Mouse (Mus musculus) heart, embryonic 14.5 days (tissue): ENCODE measurements at regions not wholly inside any gene's neighbourhood (a gene's known extent, or its start where the extent isn't known, plus 50 kb on each side); places are given as distances from the start of the nearest gene placed in this dataset.

Experiments used
- ATAC-seq: fragments of 200-750 bp; cut with Nextera tagmentation; 2 replicates; pipeline ENCODE4 v1.8.0; 2017; ENCODE audit warnings: low read depth, moderate TSS enrichment; ENCODE audit not compliant: insufficient number of reproducible peaks, insufficient read depth, low FRiP score
- H3K27ac ChIP-seq, 2 experiments: fragments of 200-500 bp in 1 of 2; fragments of 300-500 bp in 1 of 2; sonication (generic) in 1 of 2; replicated peaks in 1 of 2; 2 replicates each; pipeline ENCODE4 v1.5.1; 2012 to 2014; ENCODE audit warnings: low read depth in 2 of 2, low read length in 2 of 2, control low read depth in 1 of 2, mild to moderate bottlenecking in 1 of 2, mixed read lengths in 1 of 2; ENCODE audit not compliant: control insufficient read depth in 1 of 2, insufficient read depth in 1 of 2
- H3K27me3 ChIP-seq: fragments of 300-500 bp; sonication (generic); 2 replicates; pipeline ENCODE4 v1.6.1; 2014; ENCODE audit warnings: mild to moderate bottlenecking, low read length, control low read depth; ENCODE audit not compliant: control insufficient read depth, insufficient read depth
- H3K36me3 ChIP-seq: fragments of 300-500 bp; sonication (generic); 2 replicates; pipeline ENCODE4 v1.6.1; 2014; ENCODE audit warnings: mild to moderate bottlenecking, control low read depth, low read length, mixed read lengths; ENCODE audit not compliant: control insufficient read depth, insufficient read depth
- H3K4me1 ChIP-seq, 2 experiments: fragments of 200-500 bp in 1 of 2; fragments of 300-500 bp in 1 of 2; sonication (generic) in 1 of 2; 2 replicates each; pipeline ENCODE4 v1.6.1; 2012 to 2014; ENCODE audit warnings: low read length in 2 of 2, control low read depth in 1 of 2, mixed read lengths in 1 of 2; ENCODE audit not compliant: control insufficient read depth in 2 of 2, insufficient read depth in 2 of 2
- H3K4me2 ChIP-seq: fragments of 300-500 bp; sonication (generic); 2 replicates; pipeline ENCODE4 v1.6.1; 2014; ENCODE audit warnings: mild to moderate bottlenecking, low read length
- H3K4me3 ChIP-seq, 2 experiments: fragments of 200-500 bp in 1 of 2; fragments of 300-500 bp in 1 of 2; sonication (generic) in 1 of 2; 2 replicates each; pipeline ENCODE4 v1.5.1; 2012 to 2014; ENCODE audit warnings: low read length in 2 of 2, mild to moderate bottlenecking in 2 of 2, control low read depth in 1 of 2, low read depth in 1 of 2, moderate library complexity in 1 of 2; ENCODE audit not compliant: control insufficient read depth in 1 of 2, insufficient read depth in 1 of 2
- H3K9ac ChIP-seq: fragments of 300-500 bp; sonication (generic); 2 replicates; pipeline ENCODE4 v1.6.1; 2014; ENCODE audit warnings: mild to moderate bottlenecking, low read length
- H3K9me3 ChIP-seq: fragments of 300-500 bp; sonication (generic); 2 replicates; pipeline ENCODE4 v1.6.1; 2016; ENCODE audit warnings: low read length, control low read depth; ENCODE audit not compliant: control insufficient read depth
- WGBS: fragments of 180-500 bp; shearing (Covaris S2); extraction: QIAGEN DNeasy Blood & Tissue Kit; methylation state at CpG from one replicate; pipeline ENCODE4 v1.1.7; 2014; 5-methylcytosine and 5-hydroxymethylcytosine counted together

DNA sequence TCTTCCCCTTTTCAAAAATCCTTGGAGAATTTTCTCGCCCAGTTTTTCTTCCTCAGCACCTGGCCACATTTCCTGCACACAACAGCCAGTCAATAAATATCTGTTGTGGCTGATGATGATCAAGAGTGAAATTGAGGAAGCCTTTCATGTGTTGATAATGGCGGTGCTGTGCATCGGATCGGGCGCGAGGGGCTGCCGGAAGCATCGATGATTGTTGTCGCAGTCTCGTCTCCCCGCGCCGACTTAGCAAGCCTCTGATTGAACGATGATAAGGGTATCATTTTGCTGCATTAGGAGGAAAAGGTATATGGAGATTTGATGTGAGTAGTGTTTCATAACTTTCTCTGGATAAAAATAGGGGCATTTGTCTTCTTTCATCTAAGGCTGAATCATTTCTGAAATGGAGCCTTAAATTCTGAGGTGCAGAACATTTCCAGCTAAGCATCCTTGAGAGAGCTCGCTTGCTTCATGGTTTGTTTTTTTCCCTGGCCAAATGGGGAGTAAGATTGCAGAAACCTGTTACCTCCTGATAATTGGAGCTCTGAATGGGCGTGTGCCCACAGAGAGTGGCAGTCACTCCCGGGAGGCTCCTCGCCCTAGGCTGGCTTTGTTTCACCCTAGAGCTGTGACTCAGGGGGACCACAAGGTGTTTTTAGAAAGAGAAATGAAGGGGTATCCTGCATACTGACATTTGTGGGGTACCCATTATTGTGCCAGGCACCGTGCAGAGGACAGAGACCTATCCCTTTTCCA lies 94.8 kb upstream of the Podxl start:
- no peaks in the 10 kb centered on the region for H3K9me3 ChIP-seq
- H3K4me2 ChIP-seq = no peak overlapping the region
- no peaks in the 10 kb centered on the region for H3K4me1 ChIP-seq
- H3K36me3 ChIP-seq = no peaks in the 10 kb centered on the region
- H3K27ac ChIP-seq = no peak overlapping the region
- H3K4me3 ChIP-seq = no peak overlapping the region
- no peaks in the 10 kb centered on the region; the same call in 1 of the 2 replicates for H3K27me3 ChIP-seq
- H3K9ac ChIP-seq = no peak overlapping the region
- ATAC-seq = no peak
- 77% methylated on average over 19 of the region's 19 CpGs for WGBS

DNA sequence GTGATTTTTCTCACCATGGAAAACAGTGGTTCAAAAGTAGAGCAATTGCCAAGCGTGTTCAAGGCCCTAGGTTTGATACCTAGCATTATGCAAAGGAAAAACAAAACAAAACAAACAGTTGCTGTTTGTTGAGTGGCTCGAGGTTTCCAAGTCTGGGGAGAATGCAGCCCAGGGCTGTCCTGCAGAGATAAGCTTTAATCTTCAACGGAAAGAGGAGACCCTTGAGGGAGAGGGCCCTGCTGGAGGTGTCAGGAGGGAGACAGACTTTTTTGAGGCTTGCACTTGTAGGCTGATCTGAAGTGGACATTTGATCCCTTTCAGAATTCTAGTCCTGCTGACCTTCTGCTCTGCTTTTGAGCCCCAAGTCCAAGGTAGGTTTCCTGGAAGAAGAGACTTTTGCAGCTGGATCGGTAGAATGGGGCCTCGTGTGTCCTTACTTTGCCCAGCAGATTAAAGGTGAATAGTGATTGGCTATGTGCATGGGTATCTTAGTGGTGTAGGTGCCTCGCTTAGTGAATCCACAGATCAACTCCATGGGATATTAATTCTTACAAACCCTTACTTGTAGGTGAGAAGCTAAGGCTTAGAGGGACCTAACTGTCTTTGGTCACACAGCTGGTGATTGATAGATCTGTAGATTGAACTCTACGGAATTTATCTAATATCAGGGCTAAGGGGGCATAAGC lies 87.2 kb upstream of the Podxl start:
- H3K27me3 ChIP-seq = no peaks in the 10 kb centered on the region
- H3K4me3 ChIP-seq = no peak overlapping the region
- no peaks in the 10 kb centered on the region for H3K9me3 ChIP-seq
- no peak for ATAC-seq
- H3K27ac ChIP-seq = no peak overlapping the region
- no peaks in the 10 kb centered on the region for H3K36me3 ChIP-seq
- no peaks in the 10 kb centered on the region for H3K4me1 ChIP-seq
- no peak overlapping the region for H3K9ac ChIP-seq
- WGBS = 45% methylated on average over 7 of the region's 7 CpGs
- H3K4me2 ChIP-seq = no peak overlapping the region

DNA sequence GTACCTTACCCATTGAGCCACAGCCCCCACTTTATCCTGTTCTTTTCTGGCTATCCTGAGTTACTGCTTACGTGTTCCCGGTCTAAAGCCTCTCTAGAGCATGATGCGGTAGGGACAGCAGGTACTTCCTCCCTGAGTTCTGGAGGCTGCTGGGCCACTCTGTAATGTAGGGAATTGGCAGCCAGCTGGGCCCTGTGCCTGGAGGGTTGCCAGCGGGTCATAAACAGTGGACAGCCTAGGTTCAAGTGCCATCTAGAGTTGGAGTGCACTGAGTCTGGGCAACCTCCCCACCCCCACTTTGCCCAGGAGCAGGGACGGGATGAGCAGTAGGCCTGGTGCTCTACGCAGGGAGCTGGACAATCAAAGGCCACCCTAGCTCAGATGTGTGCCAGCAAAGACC lies 81.5 kb upstream of the Podxl start:
- H3K9me3 ChIP-seq = no peaks in the 10 kb centered on the region; the same call in 1 of the 2 replicates
- ATAC-seq = no peak
- no peaks in the 10 kb centered on the region for H3K27me3 ChIP-seq
- H3K27ac ChIP-seq = no peak overlapping the region
- no peak overlapping the region for H3K9ac ChIP-seq
- no peaks in the 10 kb centered on the region for H3K36me3 ChIP-seq
- H3K4me2 ChIP-seq = no peak overlapping the region
- no peak overlapping the region for H3K4me3 ChIP-seq
- WGBS = 87% methylated on average over 6 of the region's 6 CpGs
- peaks cover 11 to 12% of the 10 kb centered on the region in 2 experiments for H3K4me1 ChIP-seq

DNA sequence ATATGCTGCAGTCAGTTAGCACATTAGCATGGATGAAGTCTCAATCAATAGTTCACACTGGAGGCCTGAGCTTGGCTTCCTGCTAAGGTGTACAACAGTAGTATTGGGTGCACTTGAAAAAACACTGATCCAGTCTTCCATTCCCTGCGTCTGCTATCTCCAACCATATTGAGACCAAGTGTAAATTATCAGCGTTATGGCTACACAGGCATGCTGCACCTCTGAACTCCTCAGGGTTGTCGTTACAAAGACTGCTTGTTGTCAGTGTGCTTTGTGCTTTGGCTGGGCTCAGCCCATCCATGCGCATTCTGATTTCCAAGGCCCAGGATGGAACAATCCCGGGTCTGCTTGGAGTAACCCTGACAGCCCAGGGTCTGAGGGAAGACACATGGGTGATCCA lies 80.7 kb upstream of the Podxl start:
- Histone ChIP-seq H3K4me3 (no peak overlapping the region), H3K4me2 (no peak overlapping the region), H3K27ac (no peak overlapping the region), H3K36me3 (no peaks in the 10 kb centered on the region), H3K9ac (no peak overlapping the region), H3K4me1 (peaks cover 11 to 12% of the 10 kb centered on the region in 2 experiments), H3K27me3 (no peaks in the 10 kb centered on the region), H3K9me3 (no peaks in the 10 kb centered on the region; the same call in 1 of the 2 replicates)
- ATAC-seq = no peak
- WGBS = 60% methylated on average over 5 of the region's 5 CpGs

DNA sequence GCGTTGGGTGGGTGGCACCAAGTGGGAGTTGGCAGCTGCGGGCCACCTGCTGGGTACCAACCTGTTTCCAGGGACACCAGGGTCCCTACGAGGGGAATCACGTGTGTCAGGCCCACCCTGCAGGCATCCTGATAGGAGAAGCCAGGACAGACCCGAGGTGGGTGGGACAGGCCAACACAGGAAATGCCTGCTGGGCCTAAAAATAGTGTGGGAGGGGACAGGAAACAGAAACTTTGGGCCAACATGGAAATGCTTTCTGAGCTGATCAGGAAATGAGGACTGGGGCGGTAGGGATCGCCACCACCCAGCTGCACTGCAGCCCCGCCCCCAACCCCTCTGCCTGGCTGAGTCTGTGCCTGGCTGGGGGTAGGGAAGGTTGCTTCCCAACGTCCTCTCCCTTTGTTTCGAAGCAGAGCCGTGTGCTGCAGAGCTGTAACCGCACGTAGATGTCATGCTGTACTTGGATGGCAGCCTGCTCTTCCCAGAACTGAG lies 78.7 kb upstream of the Podxl start:
- WGBS = 18% methylated on average over 13 of the region's 13 CpGs
- Histone ChIP-seq H3K36me3 (no peaks in the 10 kb centered on the region), H3K4me2 (peak overlapping the region; percentile 42), H3K9ac (peak overlapping the region; percentile 43; the same call in 1 of the 2 replicates), H3K9me3 (no peaks in the 10 kb centered on the region; the same call in 1 of the 2 replicates), H3K4me3 (peak overlapping the region in 1 of 2 experiments; percentile 18; a peak in 1 of 4 replicates), H3K4me1 (peaks cover 24 to 26% of the 10 kb centered on the region in 2 experiments), H3K27ac (peak overlapping the region; percentile 57 to 71), H3K27me3 (no peaks in the 10 kb centered on the region)
- peak; percentile 72 for ATAC-seq

DNA sequence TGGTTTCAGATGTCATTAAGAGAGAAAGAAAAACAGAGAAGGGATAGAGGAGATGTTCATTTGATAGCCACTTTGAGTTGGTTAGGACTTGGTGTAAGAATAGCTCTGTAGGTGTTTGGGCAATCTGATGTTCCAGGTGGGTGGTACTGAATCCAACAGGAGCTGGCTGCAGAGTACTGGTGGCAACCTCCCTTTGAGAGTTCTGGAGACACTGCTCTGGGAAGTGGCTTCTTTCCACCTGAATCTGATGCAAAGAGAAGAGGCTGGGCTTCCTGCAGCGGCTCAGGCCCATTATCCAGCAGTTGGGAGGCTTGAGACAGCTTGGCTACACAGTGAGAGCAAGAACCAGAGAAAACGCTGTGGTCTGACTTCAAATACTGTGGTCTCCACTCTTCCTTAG lies 77.0 kb upstream of the Podxl start:
- H3K4me1 ChIP-seq = peaks cover 32 to 34% of the 10 kb centered on the region in 2 experiments
- H3K4me3 ChIP-seq = no peak overlapping the region
- 58% methylated on average over 2 of the region's 2 CpGs for WGBS
- H3K4me2 ChIP-seq = no peak overlapping the region
- H3K27ac ChIP-seq = no peak overlapping the region
- ATAC-seq = no peak
- H3K9ac ChIP-seq = no peak overlapping the region
- H3K27me3 ChIP-seq = no peaks in the 10 kb centered on the region
- no peaks in the 10 kb centered on the region for H3K36me3 ChIP-seq
- H3K9me3 ChIP-seq = no peaks in the 10 kb centered on the region; the same call in 1 of the 2 replicates

DNA sequence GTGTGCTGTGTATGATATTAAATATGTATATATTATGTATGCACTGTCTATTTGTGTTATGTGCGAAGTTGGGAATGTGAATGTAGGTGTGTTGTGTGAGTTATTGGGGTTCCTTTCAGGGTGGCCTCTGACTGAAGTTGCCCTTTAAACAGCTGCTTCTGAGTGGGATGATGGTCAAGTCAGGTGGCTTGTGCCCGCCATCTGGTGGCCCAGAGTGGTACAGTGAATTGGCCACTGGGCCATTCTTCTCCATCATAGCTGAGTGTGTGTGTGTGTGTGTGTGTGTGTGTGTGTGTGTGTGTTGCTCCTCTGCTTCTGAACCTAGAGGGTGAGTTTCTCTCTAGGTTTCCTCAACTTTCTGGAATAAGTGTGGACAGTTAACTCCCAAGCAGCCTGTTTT lies 75.7 kb upstream of the Podxl start:
- Histone ChIP-seq H3K27me3 (no peaks in the 10 kb centered on the region), H3K9me3 (no peaks in the 10 kb centered on the region; the same call in 1 of the 2 replicates), H3K4me2 (no peak overlapping the region), H3K9ac (no peak overlapping the region), H3K36me3 (no peaks in the 10 kb centered on the region), H3K4me3 (no peak overlapping the region), H3K4me1 (peaks cover 32 to 34% of the 10 kb centered on the region in 2 experiments), H3K27ac (no peak overlapping the region)
- ATAC-seq = no peak
- 17% methylated on average over 2 of the region's 2 CpGs for WGBS
